Mouse (Mus musculus) frontal cortex, adult 2 months (tissue): ENCODE measurements at regions not wholly inside any gene's neighbourhood (a gene's known extent, or its start where the extent isn't known, plus 50 kb on each side); places are given as distances from the start of the nearest gene placed in this dataset.

Source experiments
- DNase-seq, 2 experiments: peaks; one replicate each; pipeline ENCODE4 v3.0.0; 2022; ENCODE audit warnings: low spot score in 1 of 2; ENCODE audit errors: extremely low spot score in 1 of 2

DNA sequence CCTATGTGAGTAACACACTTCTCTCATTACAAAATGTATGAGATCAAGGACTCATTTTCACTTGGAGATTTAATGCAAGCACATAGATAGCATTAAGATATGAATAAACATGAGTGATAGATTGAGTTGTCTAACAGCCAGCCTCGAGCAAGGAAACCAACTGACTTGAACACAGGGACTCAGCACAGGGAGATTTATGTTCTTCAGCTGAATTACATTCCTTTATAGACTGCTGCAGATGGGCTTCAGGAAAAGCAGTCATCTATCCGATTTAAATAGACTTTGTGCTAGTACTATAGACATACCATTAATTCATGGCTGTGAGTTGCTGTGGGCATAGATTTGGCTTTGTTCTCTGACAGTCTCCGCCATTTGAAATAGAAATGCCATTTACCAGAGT, 661.9 kb downstream of the Cenpc1 start:
- no peak for DNase-seq

DNA sequence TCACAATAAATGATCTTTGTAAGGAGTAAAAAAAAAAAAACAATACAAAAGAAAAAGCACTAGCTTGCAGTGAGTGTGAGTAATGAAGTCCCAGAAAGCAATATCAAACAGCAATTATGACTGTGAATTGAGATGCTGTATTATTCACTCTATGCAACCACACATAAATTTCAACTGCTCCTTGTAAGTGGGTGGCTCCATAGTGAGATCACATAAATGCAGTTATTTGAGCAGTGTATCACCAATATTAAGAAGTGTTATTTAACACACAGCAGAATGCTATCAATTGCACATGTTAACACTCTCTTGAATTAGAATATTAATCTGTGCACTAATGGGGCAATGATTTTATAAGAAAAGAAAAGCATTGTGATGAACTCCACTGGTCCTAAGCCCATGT, 705.0 kb downstream of the Cenpc1 start:
- DNase-seq, result no peak

DNA sequence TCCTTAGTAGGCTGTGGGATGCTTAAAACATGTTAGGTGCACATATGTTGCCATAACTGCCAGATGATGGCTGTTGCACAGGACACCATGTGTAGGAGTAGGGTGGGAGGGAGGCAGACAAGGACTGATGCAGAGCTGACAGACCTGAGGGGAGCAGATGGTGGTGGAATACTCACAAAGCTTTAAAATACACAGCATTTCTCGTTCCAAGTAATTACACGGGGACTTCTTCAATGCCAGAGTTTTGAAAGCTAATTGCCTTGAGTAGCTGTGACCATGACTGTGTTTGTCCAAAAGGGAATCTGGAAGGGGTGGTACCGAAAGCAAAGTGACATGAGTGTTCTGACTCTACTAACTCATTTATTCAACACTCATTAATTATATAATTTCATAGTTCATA, 718.6 kb downstream of the Cenpc1 start:
- peak; percentile 66 to 69 for DNase-seq

GRCm38 (mm10) chr5:85346066-85346649, 719.2 kb downstream of the Cenpc1 start:
- peak in 1 of 2 experiments; percentile 10 for DNase-seq

- no peak for DNase-seq
Measured at GRCm38 (mm10) chr5:85341383-85341782, 724.0 kb downstream of the Cenpc1 start.

DNA sequence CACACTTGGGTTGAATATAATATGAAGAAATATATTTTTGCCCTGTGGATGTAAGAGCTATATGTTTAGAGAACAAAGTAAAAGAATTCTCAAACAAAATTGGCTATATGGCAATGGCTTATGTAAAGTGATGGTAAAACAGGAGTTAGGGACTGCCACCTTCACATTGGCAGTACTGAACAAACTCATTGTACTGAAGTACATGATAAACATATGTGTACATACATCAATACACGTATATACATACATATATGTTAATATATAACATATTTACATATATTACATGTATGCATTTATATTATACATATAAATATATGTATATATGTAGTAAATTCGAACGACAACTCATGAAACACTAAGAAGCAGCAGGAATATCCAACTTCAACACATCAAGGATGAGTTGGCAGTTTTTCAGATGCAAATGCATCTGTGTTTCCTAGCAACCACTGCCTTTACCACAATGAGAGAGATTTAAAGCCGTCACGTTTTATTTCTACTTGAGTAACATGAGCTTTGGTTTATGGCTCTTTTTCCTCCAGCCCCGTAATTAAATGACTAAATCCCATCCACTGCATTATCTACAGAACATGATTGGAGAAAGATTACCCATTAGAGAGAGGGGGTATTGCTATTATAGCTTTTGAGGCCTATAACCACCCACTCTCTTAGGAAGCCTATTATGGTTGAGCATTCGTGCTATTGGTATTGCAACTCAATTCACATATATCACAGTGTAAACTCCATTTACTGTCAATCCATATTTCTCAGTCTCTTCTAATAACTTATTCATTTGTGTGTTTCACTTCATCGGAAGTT, 727.5 kb downstream of the Cenpc1 start:
- peak; percentile 31 to 66 for DNase-seq

DNA sequence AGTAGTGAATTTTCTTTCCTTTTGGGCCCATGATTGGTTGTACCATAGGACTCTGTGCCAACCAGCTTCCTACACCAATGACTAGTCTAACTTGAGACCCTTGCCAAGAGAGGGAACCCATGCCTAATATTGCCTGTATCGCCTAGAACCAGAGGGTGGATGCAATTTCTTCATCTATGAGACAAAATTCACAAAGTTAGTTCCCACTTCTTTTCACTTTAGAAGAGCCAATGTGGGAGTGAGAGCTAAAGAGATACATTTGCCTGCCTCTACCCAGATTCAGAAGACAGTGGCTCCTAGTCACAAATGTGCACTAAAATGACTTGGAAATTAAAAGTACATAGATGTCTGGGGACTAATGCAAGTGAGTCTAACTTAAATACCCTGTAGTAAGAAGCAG, 728.4 kb downstream of the Cenpc1 start:
- peak in 1 of 2 experiments; percentile 9 for DNase-seq
